Mouse (Mus musculus) cerebellum, adult 9-11 months (tissue): ENCODE results near the gene 1520401A03Rik.
"Not testable (repeated sequence)": the region's sequence is repeated elsewhere in the genome, so short reads cannot be mapped to it uniquely, and the experiment has no call there.

Experiments
- DNase-seq: peaks from one replicate; pipeline ENCODE4 v3.0.0; 2022

The 1520401A03Rik gene

DNA sequence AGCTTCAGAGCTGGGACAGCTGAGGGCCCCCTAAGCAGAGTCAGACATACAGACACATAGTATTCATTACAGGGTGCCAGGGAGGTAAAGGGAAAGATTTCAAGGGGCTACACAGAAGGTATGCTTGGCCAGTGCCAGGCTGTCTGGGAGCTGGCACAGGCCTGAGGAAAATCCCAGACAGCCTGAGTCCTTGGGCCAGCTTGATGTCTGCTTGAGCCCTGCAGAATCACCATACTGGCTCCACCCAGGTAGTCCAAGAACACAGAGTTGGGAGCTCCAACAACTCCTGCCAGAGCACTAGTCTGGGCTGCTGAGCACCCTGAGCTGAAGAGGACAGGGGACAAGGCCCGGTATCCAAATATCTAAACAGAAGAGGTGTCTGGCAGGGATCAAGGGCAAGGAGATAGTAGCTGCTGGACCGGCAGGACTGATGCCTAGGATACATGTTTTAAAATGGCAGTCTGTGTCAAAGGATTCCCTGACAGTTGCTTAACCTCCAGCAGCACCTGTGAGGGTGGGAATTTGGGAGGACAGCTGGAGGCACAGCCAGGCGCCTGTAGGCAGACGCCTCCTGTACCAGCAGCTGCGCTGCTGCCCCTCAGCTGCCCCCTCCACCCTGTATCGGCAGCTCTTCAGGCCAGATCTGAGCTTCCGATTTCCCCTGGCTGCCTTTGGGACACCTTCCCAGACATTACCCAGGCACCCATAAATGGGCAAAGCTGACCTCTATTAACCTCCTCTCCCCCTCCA, at the start of gene 1520401A03Rik:
TSS of gene 1520401A03Rik (minus strand) at position 408 of the 750 bp plus-strand sequence.
- DNase-seq: no peak

DNA sequence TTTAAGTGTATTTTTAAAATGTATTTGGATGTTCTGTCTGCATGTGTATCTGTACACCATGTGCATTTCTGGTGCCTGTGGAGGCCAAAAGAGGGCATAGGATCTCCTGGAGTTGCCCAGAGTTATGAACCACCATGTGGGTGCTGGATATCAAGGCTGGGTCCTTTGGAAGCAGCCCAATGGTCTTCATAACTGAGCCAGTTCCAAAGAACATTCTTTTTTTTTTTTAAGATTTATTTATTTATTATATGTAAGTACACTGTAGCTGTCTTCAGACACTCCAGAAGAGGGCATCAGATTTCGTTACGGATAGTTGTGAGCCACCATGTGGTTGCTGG, 49.6 kb upstream of the 1520401A03Rik start:
- DNase-seq: not testable (repeated sequence)

- peak; percentile 100 for DNase-seq
Observed at GRCm38 (mm10) chr17:23771284-23772218, 49.0 kb upstream of the 1520401A03Rik start, which contains the start of gene Flywch1. Flywch1 (minus strand) TSS chr17:23771602.

DNA sequence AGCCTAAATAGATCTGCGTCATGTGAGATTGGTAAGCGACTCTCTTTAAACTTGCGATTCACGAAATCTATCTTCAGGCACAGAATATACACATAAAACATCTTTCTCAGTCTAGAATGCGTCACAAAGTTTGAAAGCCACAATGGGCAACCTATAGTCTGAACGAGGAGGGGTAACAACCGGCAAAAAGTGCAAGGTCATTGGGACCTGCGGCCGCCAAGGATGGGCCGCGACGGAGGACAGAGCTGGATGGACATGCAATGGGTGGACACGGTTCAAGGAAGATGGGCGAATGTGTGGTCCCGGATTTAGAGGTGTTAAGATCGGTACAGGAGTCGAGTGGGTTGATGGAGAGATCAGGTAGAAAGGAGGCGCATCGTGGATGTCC, 48.3 kb upstream of the 1520401A03Rik start:
- DNase-seq: no peak

DNA sequence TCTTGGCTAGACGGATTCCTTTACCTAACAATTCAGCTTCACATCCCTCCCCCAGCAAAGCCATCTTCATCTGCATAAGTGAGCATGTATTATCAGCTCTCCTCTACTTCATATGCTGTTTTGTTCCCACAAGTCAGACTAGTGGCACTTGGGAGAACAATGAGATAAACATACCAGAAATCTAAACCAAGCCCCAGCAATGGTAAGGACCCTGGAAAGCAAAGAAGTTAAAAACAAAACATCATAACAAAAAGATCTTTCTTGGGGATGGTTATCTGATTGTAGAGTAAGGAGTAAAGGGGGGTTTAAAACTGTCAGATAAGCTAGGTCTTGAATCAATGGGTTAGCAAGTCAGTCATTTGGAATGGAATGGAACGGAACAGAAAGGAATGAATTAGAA, 47.9 kb upstream of the 1520401A03Rik start:
- no peak for DNase-seq

GRCm38 (mm10) chr17:23762976-23763375, 40.4 kb upstream of the 1520401A03Rik start:
- DNase-seq: peak; percentile 71

- no peak for DNase-seq
Observed at GRCm38 (mm10) chr17:23761155-23761554, 38.6 kb upstream of the 1520401A03Rik start.

GRCm38 (mm10) chr17:23760231-23760630, 37.6 kb upstream of the 1520401A03Rik start:
- no peak for DNase-seq

DNA sequence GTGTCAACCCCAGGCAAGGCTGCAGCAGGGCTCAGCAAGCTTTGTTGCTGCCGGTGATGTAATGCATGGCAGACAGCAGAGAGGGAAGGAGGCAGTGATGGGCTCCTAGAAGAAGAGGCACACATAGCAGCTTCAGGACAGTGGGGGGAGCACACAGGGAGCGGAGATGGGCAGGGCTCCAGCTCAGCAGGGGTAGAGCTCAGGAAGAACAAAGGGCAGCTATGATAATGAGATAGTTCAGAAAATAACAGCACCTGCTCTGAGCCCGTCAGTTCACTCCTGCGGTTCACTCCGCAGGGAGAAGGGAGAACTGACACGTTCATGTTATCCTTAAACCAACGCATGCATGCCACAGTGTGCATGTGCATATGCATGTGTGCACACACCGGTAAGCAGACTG, 36.2 kb upstream of the 1520401A03Rik start:
- DNase-seq: peak; percentile 65

- DNase-seq: no peak
Observed at GRCm38 (mm10) chr17:23757581-23757980, 35.0 kb upstream of the 1520401A03Rik start.

GRCm38 (mm10) chr17:23755689-23756088, 33.1 kb upstream of the 1520401A03Rik start:
- DNase-seq: no peak

DNA sequence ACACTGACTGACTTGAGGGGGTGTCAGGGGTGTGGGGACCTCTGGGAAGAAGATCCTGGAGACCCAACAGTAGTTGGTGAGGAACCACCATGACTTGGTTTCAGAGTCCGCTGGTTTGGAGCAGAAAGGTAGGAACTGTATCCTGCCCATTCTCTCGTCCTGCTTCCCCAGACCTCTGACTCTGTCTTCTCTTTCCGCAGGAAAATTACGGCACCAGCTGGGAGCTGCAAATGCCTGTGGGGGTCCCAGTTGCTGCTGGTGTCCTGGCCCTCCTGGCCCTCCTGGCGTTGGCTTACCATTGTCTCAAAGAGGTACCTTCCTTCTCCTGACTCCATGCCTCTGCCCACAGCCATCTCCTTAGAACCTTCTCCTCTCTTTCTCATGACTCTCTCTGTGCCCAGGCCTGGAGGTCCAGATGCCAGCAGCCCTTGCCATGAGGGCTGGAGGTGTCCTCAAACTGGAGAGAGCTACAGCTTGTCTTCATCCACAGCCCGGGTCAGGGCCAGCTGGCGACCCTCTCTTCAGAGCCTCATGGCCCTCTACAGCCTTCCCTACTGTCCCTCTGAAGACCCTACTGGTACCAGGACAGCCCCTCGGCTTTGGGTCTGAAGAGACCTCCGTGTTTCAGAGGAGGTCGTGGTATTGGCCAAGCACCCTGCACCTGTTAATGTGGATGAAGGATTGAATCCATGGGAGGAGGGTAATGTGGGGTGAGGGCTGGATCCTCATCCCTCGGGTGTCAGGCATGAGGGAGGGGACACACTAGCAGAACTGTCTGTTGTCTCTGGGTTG, 27.0 kb upstream of the 1520401A03Rik start:
- no peak for DNase-seq

GRCm38 (mm10) chr17:23748631-23749391, 26.2 kb upstream of the 1520401A03Rik start:
- DNase-seq: peak; percentile 77

DNA sequence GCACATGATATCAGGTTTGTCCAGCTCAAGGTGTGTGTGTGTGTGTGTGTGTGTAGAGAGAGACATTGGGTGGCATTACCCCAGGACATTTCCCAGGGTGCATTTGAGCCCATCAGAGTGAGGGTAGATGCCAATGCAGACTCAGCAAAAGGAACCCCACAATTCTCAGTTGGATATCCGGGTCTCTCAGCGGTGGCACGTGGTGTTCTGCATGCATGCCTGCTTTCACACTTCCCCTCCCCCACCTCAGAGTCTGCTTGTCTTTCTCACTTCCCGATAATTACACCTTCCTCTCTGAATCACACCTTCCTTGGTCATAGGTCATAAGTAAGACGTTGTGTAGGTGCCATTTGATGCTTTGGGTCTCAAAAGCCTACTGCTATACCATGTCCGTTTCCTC, 25.4 kb upstream of the 1520401A03Rik start:
- no peak for DNase-seq

- DNase-seq: no peak
Observed at GRCm38 (mm10) chr17:23747471-23747870, 24.9 kb upstream of the 1520401A03Rik start.

DNA sequence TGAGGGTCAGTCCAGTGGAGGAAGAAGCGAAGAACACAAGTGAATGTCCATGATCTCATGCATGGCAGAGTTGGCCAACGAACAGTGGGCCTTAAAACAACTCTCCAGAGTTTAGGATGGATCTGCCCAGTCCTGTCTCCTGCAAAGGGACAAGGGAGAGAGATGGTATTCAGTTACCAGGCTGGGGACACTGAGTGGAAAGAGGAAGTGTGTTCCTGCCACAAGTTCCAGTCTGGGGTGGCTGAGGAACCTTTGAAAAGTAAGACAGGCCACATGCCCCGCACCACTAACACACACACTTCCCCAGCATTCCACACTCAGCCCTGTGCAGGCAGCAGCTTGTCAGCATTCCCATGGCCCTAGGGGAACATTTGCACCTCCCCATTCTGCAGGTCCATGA, 24.2 kb upstream of the 1520401A03Rik start:
- DNase-seq: no peak

- no peak for DNase-seq
Observed at GRCm38 (mm10) chr17:23746311-23746710, 23.7 kb upstream of the 1520401A03Rik start.

DNA sequence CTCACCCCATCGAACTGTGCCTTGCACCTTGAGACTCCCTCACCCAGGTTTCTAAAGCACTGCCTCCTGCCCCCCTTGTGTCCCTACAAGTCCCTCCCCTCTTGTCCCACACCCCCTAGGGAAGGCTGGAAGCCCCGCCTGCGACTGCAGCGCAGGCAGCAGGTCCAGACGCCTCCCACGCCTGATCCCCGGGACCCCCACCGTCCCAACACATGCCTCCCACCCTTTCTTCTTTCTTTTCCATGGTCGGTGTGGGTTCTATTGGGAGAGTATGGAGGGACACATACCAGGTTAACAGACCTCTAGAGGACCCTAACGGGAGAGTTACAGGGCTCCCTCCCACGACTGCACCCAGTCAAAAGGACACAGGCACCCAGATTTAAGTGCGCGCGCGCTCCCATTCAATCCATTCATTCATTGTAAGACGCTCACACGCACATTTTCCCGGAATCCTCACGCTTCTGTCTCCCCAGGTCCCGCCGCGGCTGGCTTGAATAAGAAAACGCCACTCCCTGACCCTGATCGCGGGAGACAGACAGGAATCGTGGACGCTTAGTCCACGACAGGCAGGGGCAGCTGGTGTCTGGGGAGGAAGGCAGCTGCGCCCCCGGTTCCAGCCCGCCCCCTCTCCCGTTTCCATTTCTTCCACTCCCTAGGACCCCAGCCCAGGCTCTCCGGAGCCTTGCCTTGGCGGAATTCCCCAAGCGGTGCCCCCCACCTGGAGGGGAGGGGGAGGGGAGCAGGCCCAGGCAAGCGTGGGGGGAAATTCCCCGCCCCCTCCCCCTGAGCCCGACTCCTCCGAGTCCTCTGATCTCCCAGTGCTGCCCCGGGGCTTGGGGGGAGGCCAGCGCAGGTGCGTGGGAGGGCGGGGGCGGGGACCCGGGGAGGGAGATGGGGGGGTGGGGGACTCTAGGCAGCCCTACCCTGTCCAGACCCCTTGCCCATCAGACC, 23.0 kb upstream of the 1520401A03Rik start, which contains the start of gene Kremen2:
TSS of gene Kremen2 (minus strand) at position 533 of the 951 bp plus-strand sequence.
- no peak for DNase-seq

GRCm38 (mm10) chr17:23744651-23745050, 22.1 kb upstream of the 1520401A03Rik start:
- peak; percentile 51 for DNase-seq

- no peak for DNase-seq
Observed at GRCm38 (mm10) chr17:23744076-23744475, 21.5 kb upstream of the 1520401A03Rik start.

DNA sequence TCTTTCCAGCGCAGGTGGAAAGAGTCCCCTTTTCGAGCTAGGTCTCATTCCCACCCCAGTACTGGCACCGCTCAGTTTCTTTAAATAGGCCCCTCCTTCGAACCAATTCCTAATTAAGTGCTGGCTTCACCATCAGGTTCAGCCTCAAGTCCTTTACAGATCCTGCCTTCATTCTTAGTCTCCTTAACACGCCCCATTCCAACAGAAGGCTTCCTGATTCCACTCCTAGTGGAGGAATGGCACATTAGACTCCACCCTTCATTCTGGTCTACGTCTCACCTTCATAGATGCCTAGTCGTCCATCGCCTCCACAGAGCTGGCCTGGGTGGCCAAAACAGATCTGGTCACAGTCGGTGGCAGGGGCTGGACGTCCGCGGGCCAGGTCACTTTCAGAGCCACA, 20.4 kb upstream of the 1520401A03Rik start:
- no peak for DNase-seq
